ENCODE assay signal across 9 mouse cellular contexts in genomic region chr5:35971841-35972578, GRCm38 (mm10).
DNase-seq lines count a peak whose midpoint lies in the region; ATAC-seq and TF ChIP-seq lines count a peak whose summit lies in the region.
"Had no signal": no experiment of that assay in that cellular context is flagged by ENCODE, and none has a peak within 500 bp of the region (broad histone marks: within the 10 kb centered on the region; RNA-seq: fewer than 3 reads in every experiment).

No protein-coding gene starts in this region.

- no peak for TF ChIP-seq POLR2A in myocyte (IDR thresholded peaks at IDR 0.05; ENCODE audit: insufficient read length, low read depth)

- 65% methylated on average over 10 of the region's 10 CpGs for WGBS in intestine, embryonic 14.5 days
- WGBS in intestine, embryonic 16.5 days, result 62% methylated on average over 10 of the region's 10 CpGs
- 51% methylated on average over 10 of the region's 10 CpGs for WGBS in heart, embryonic 12.5 days

- H3ac ChIP-seq in myocyte (ENCODE audit: control insufficient read depth, insufficient read length), result no peak overlapping the region

- ATAC-seq in intestine, embryonic 14.5 days (replicated peaks; ENCODE audit: low FRiP score, low TSS enrichment, low read depth), result no peak; the same call in 1 of the 2 replicates
- ATAC-seq in intestine, embryonic 16.5 days, result no peak
- no peak for ATAC-seq in heart, embryonic 12.5 days (ENCODE audit: insufficient number of reproducible peaks, low FRiP score)

- DNase-seq in intestine, embryonic 14.5 days (ENCODE audit: low spot score), result peak; percentile 81
- peak; percentile 72 for DNase-seq in adrenal gland, adult 2 months
- peak; percentile 89 for DNase-seq in embryo, embryonic 11 days
- peak; percentile 65 to 74 for DNase-seq in layer of hippocampus, postnatal 10 days (ENCODE audit: low spot score in 2 of 2)
- peak; percentile 88 for DNase-seq in testis, postnatal 10 days (ENCODE audit: low spot score)

- H3K27ac ChIP-seq in intestine, embryonic 14.5 days (ENCODE audit: low read depth), result no peak overlapping the region
- no peak overlapping the region for H3K27ac ChIP-seq in intestine, embryonic 16.5 days (ENCODE audit: low read length)
- H3K27ac ChIP-seq in heart, embryonic 12.5 days (ENCODE audit: poor library complexity, severe bottlenecking), result peak overlapping the region; percentile 8; the same call in 1 of the 2 replicates
- H3K27ac ChIP-seq: liver, embryonic 15.5 days had no signal

- H3K27me3 ChIP-seq in intestine, embryonic 14.5 days (replicated peaks; ENCODE audit: control insufficient read depth, insufficient read depth, low read length), result no peaks in the 10 kb centered on the region
- H3K27me3 ChIP-seq in intestine, embryonic 16.5 days (replicated peaks; ENCODE audit: control insufficient read depth, insufficient read depth, low read length), result no peaks in the 10 kb centered on the region
- H3K27me3 ChIP-seq in heart, embryonic 12.5 days (replicated peaks), result no peaks in the 10 kb centered on the region
- no peaks in the 10 kb centered on the region for H3K27me3 ChIP-seq in myocyte (ENCODE audit: control insufficient read depth, insufficient read depth, insufficient read length)
- H3K27me3 ChIP-seq: liver, embryonic 15.5 days had no signal

- H3K4me3 ChIP-seq in intestine, embryonic 14.5 days (ENCODE audit: low read depth, low read length), result no peak overlapping the region
- no peak overlapping the region for H3K4me3 ChIP-seq in intestine, embryonic 16.5 days (ENCODE audit: low read length)
- H3K4me3 ChIP-seq in heart, embryonic 12.5 days, result no peak overlapping the region
- H3K4me3 ChIP-seq in myocyte, result no peak overlapping the region
- H3K4me3 ChIP-seq: liver, embryonic 15.5 days had no signal

- H3K79me2 ChIP-seq in myocyte (ENCODE audit: control insufficient read depth, insufficient read depth), result no peaks in the 10 kb centered on the region

- H3K36me3 ChIP-seq in intestine, embryonic 14.5 days (ENCODE audit: control insufficient read depth, insufficient read depth, low read length), result peaks cover 41% of the 10 kb centered on the region
- H3K36me3 ChIP-seq in intestine, embryonic 16.5 days (ENCODE audit: control insufficient read depth, insufficient read depth, low read length), result peaks cover 10% of the 10 kb centered on the region
- peaks cover 60% of the 10 kb centered on the region for H3K36me3 ChIP-seq in heart, embryonic 12.5 days
- peaks cover 39% of the 10 kb centered on the region for H3K36me3 ChIP-seq in myocyte (ENCODE audit: control insufficient read depth, insufficient read depth)
- H3K36me3 ChIP-seq: liver, embryonic 15.5 days had no signal

- H3K9ac ChIP-seq in intestine, embryonic 14.5 days (ENCODE audit: low read length), result no peak overlapping the region
- H3K9ac ChIP-seq in intestine, embryonic 16.5 days (ENCODE audit: low read depth, low read length), result no peak overlapping the region
- peak overlapping the region; percentile 36; the same call in 1 of the 2 replicates for H3K9ac ChIP-seq in heart, embryonic 12.5 days
- H3K9ac ChIP-seq: liver, embryonic 15.5 days had no signal

- peaks cover 28% of the 10 kb centered on the region for H3K4me1 ChIP-seq in intestine, embryonic 14.5 days (replicated peaks; ENCODE audit: control insufficient read depth, insufficient read depth, low read length)
- peaks cover 23% of the 10 kb centered on the region for H3K4me1 ChIP-seq in intestine, embryonic 16.5 days (ENCODE audit: control insufficient read depth, insufficient read depth, low read length)
- peaks cover 38% of the 10 kb centered on the region for H3K4me1 ChIP-seq in heart, embryonic 12.5 days (replicated peaks)
- H3K4me1 ChIP-seq: liver, embryonic 15.5 days had no signal

- H3K4me2 ChIP-seq in intestine, embryonic 14.5 days (ENCODE audit: low read length), result no peak overlapping the region
- no peak overlapping the region for H3K4me2 ChIP-seq in intestine, embryonic 16.5 days (ENCODE audit: low read depth, low read length)
- H3K4me2 ChIP-seq in heart, embryonic 12.5 days, result no peak overlapping the region
- no peak overlapping the region for H3K4me2 ChIP-seq in myocyte (ENCODE audit: low read depth)
- H3K4me2 ChIP-seq: liver, embryonic 15.5 days had no signal

- H3K9me3 ChIP-seq in intestine, embryonic 14.5 days (ENCODE audit: control insufficient read depth, low read length), result no peaks in the 10 kb centered on the region
- H3K9me3 ChIP-seq in intestine, embryonic 16.5 days (ENCODE audit: control insufficient read depth, low read length), result no peaks in the 10 kb centered on the region
- no peaks in the 10 kb centered on the region for H3K9me3 ChIP-seq in heart, embryonic 12.5 days (replicated peaks)
- H3K9me3 ChIP-seq: liver, embryonic 15.5 days had no signal

TF ChIP-seq in myocyte, 11 proteins besides CTCF, POLR2A, EP300 and RAD21:
- peak; percentile 77; the same call in 1 of the 2 replicates for TF ChIP-seq CEBPB (IDR thresholded peaks at IDR 0.05; ENCODE audit: insufficient read depth, poor library complexity, severe bottlenecking)
- no peak for TF ChIP-seq MAX (IDR thresholded peaks at IDR 0.05; ENCODE audit: low read depth)
- TF ChIP-seq POLR2AphosphoS2 (IDR thresholded peaks at IDR 0.05; ENCODE audit: insufficient read length, low read depth), result peak; percentile 41
